Mouse (Mus musculus) lung, postnatal 0 days (tissue): Measurements from ENCODE around the gene Kcmf1. TPM values are rescaled to one million over a fixed set of nuclear protein-coding genes. Genes with fewer than 3 reads are reported as not detected.

Experiments
- ATAC-seq: fragments of 200-750 bp; cut with Nextera tagmentation; 2 replicates; pipeline ENCODE4 v1.8.0; 2017; ENCODE audit warnings: moderate library complexity
- DNase-seq: peaks from one replicate; pipeline ENCODE4 v3.0.0-alpha.2; 2016; ENCODE audit warnings: low spot score
- H3K27ac ChIP-seq: fragments of 300-500 bp; sonication (generic); 2 replicates; pipeline ENCODE4 v1.5.1; 2014; ENCODE audit warnings: antibody characterized with exemption, mild to moderate bottlenecking, low read length, mixed read lengths
- H3K27me3 ChIP-seq: fragments of 300-500 bp; sonication (generic); replicated peaks from 2 replicates; pipeline ENCODE4 v1.6.1; 2014; ENCODE audit warnings: low read length, mixed read lengths; ENCODE audit not compliant: insufficient read depth
- H3K36me3 ChIP-seq: fragments of 300-500 bp; sonication (generic); 2 replicates; pipeline ENCODE4 v1.6.1; 2014; ENCODE audit warnings: low read length, mixed read lengths; ENCODE audit not compliant: insufficient read depth
- H3K4me1 ChIP-seq: fragments of 300-500 bp; sonication (generic); 2 replicates; pipeline ENCODE4 v1.6.1; 2014; ENCODE audit warnings: antibody characterized with exemption, low read depth, low read length, mixed read lengths; ENCODE audit not compliant: insufficient read depth
- H3K4me2 ChIP-seq: fragments of 300-500 bp; sonication (generic); replicated peaks from 2 replicates; pipeline ENCODE4 v1.6.1; 2014; ENCODE audit warnings: low read depth, mild to moderate bottlenecking, low read length, moderate library complexity, mixed read lengths
- H3K4me3 ChIP-seq: fragments of 300-500 bp; sonication (generic); 2 replicates; pipeline ENCODE4 v1.5.1; 2014; ENCODE audit warnings: low read depth, low read length
- H3K9ac ChIP-seq: fragments of 300-500 bp; sonication (generic); replicated peaks from 2 replicates; pipeline ENCODE4 v1.6.1; 2014; ENCODE audit warnings: low read depth, mild to moderate bottlenecking
- H3K9me3 ChIP-seq: fragments of 300-500 bp; sonication (generic); 2 replicates; pipeline ENCODE4 v1.6.1; 2016; ENCODE audit warnings: low read length, mixed read lengths
- CTCF ChIP-seq: IDR thresholded peaks from 2 replicates; pipeline ENCODE4 v1.5.1; 2016; ENCODE audit warnings: antibody characterized with exemption, mild to moderate bottlenecking
- EP300 ChIP-seq: IDR thresholded peaks from 2 replicates; pipeline ENCODE4 v1.6.1; 2016; ENCODE audit warnings: antibody characterized with exemption, mild to moderate bottlenecking, control low read depth
- WGBS: fragments of 180-500 bp; shearing (Covaris S2); extraction: QIAGEN DNeasy Blood & Tissue Kit; methylation state at CpG from one replicate; pipeline ENCODE4 v1.1.7; 2014; 5-methylcytosine and 5-hydroxymethylcytosine counted together
- polyA plus RNA-seq: library from polyadenylated mRNA; unstranded; fragments of >200 nt; fragmentation: Nextera tagmentation; extraction: Ambion mirVana; gene quantifications from 2 replicates; pipeline ENCODE4 v1.2.1, GENCODE M21; 2015

The Kcmf1 gene
- polyA plus RNA-seq, 1 experiment from 2014 or later: 43.0 TPM

DNA sequence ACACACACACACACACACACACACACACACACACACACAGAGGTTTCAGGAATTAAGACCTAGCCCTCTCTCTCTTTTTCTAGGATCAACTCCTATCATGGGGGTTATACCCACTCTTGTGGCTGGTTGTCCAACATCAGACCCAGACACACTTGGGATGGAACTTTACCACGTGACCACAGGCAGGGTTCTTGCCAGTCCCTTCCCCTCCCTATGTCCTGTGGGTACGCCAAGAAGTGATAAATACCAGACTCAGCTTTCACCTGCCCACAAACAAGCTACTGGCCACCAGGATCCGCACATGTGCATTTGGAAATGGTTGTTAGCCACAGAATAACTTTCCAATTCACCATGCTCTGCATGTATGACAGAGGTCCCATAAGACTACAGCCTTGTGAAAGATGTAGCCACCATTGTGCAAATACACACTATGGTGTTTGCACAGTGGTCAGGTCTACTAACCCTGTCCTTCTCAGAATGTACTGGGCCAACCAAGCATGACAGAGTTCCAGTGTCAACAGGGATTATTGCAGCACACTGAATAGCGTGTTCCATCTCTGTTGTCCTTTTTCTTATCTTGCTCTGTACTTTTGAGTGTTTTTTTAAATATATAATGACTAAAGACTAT is 90.1 kb downstream of the Kcmf1 start:
- ATAC-seq (no peak), DNase-seq (no peak)
- no peak overlapping the region for H3K4me2 ChIP-seq
- H3K27ac ChIP-seq: no peak overlapping the region
- no peak overlapping the region for H3K9ac ChIP-seq
- no peaks in the 10 kb centered on the region for H3K9me3 ChIP-seq
- 70% methylated on average over 4 of the region's 4 CpGs for WGBS
- no peaks in the 10 kb centered on the region for H3K4me1 ChIP-seq
- H3K4me3 ChIP-seq: no peak overlapping the region
- TF ChIP-seq CTCF (no peak), EP300 (no peak)
- H3K36me3 ChIP-seq: no peaks in the 10 kb centered on the region
- no peaks in the 10 kb centered on the region for H3K27me3 ChIP-seq

- DNase-seq (no peak), ATAC-seq (no peak)
- Histone ChIP-seq H3K27ac (no peak overlapping the region), H3K4me1 (no peaks in the 10 kb centered on the region), H3K36me3 (no peaks in the 10 kb centered on the region), H3K4me2 (no peak overlapping the region), H3K27me3 (no peaks in the 10 kb centered on the region), H3K9me3 (no peaks in the 10 kb centered on the region), H3K4me3 (no peak overlapping the region), H3K9ac (no peak overlapping the region)
- TF ChIP-seq EP300: no peak
- TF ChIP-seq CTCF: no peak
- 41% methylated on average over 3 of the region's 3 CpGs for WGBS
These were observed 91.4 kb downstream of the Kcmf1 start for GRCm38 (mm10) chr6:72808342-72808741.

GRCm38 (mm10) chr6:72803669-72804068 is 96.1 kb downstream of the Kcmf1 start:
- H3K9ac ChIP-seq: no peak overlapping the region
- no peaks in the 10 kb centered on the region for H3K4me1 ChIP-seq
- ATAC-seq: no peak
- H3K4me3 ChIP-seq: no peak overlapping the region
- TF ChIP-seq EP300 (no peak), CTCF (no peak)
- DNase-seq: no peak
- no peaks in the 10 kb centered on the region for H3K9me3 ChIP-seq
- no peak overlapping the region for H3K27ac ChIP-seq
- 47% methylated on average over 6 of the region's 6 CpGs for WGBS
- no peak overlapping the region for H3K4me2 ChIP-seq
- no peaks in the 10 kb centered on the region for H3K27me3 ChIP-seq
- no peaks in the 10 kb centered on the region for H3K36me3 ChIP-seq

GRCm38 (mm10) chr6:72802119-72802518 is 97.7 kb downstream of the Kcmf1 start:
- Histone ChIP-seq H3K36me3 (no peaks in the 10 kb centered on the region), H3K9ac (no peak overlapping the region), H3K27me3 (no peaks in the 10 kb centered on the region), H3K4me2 (no peak overlapping the region), H3K4me3 (no peak overlapping the region), H3K4me1 (no peaks in the 10 kb centered on the region), H3K9me3 (no peaks in the 10 kb centered on the region), H3K27ac (no peak overlapping the region)
- WGBS: 87% methylated on average over 6 of the region's 6 CpGs
- no peak for ATAC-seq
- TF ChIP-seq CTCF: no peak
- no peak for TF ChIP-seq EP300
- DNase-seq: no peak

GRCm38 (mm10) chr6:72800641-72801040 is 99.1 kb downstream of the Kcmf1 start:
- DNase-seq (no peak), ATAC-seq (no peak)
- Histone ChIP-seq H3K4me1 (no peaks in the 10 kb centered on the region), H3K4me3 (no peak overlapping the region), H3K4me2 (no peak overlapping the region), H3K27me3 (no peaks in the 10 kb centered on the region), H3K36me3 (no peaks in the 10 kb centered on the region), H3K9ac (no peak overlapping the region), H3K27ac (no peak overlapping the region), H3K9me3 (no peaks in the 10 kb centered on the region)
- WGBS: 39% methylated on average over 2 of the region's 2 CpGs
- TF ChIP-seq CTCF (no peak), EP300 (no peak)

- Histone ChIP-seq H3K36me3 (no peaks in the 10 kb centered on the region), H3K4me1 (no peaks in the 10 kb centered on the region), H3K9me3 (no peaks in the 10 kb centered on the region), H3K4me3 (no peak overlapping the region), H3K27ac (no peak overlapping the region), H3K4me2 (no peak overlapping the region), H3K27me3 (no peaks in the 10 kb centered on the region), H3K9ac (no peak overlapping the region)
- ATAC-seq (no peak), DNase-seq (no peak)
- TF ChIP-seq CTCF (peak; percentile 25; the same call in 1 of the 2 replicates), EP300 (no peak)
These were observed 102.0 kb downstream of the Kcmf1 start for GRCm38 (mm10) chr6:72797763-72798162.

DNA sequence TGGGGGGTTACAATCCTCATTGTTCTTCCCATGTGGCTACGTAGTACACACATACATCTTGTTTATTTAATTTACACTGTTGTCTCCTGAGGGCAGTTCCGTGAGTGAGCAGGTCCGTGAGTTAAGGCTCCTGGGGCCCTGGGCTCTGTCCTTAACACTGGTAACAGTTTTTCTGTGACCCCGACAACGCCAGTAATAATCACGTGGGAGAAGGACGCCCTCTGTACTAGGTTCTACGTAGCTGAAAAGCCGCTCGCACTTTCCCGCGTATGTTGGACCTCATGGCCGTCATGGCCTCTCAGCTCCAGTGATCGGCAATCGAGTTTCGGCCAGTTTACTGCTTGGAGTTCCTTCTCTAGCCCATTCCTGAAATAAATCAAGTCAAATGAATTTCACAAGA is 104.3 kb downstream of the Kcmf1 start:
- Histone ChIP-seq H3K9ac (no peak overlapping the region), H3K4me2 (no peak overlapping the region), H3K9me3 (no peaks in the 10 kb centered on the region), H3K27me3 (no peaks in the 10 kb centered on the region), H3K27ac (no peak overlapping the region), H3K4me3 (no peak overlapping the region), H3K4me1 (no peaks in the 10 kb centered on the region), H3K36me3 (no peaks in the 10 kb centered on the region)
- WGBS: 52% methylated on average over 16 of the region's 16 CpGs
- ATAC-seq: no peak
- TF ChIP-seq CTCF (no peak), EP300 (no peak)
- no peak for DNase-seq
